Mouse (Mus musculus) thymus, adult 2 months (tissue): ENCODE measurements around the gene Gm10799.
"Not testable (repeated sequence)": the region's sequence is repeated elsewhere in the genome, so short reads cannot be mapped to it uniquely, and the experiment has no call there.

ENCODE experiments used
- CTCF ChIP-seq: fragments of 200-500 bp; IDR thresholded peaks from 2 replicates; pipeline ENCODE4 v1.5.1; 2012; ENCODE audit warnings: mild to moderate bottlenecking, control low read depth, low read length, moderate library complexity, borderline replicate concordance; ENCODE audit not compliant: control insufficient read depth, poor library complexity, insufficient read depth; ENCODE audit errors: extremely low read depth
- POLR2A ChIP-seq: fragments of 200-500 bp; IDR thresholded peaks from 2 replicates; pipeline ENCODE4 v1.6.1; 2012; ENCODE audit warnings: mild to moderate bottlenecking, low read length, control low read depth, moderate library complexity; ENCODE audit not compliant: control insufficient read depth, poor library complexity, insufficient read depth; ENCODE audit errors: extremely low read depth

- TF ChIP-seq CTCF, POLR2A: not testable (repeated sequence)
Observed at GRCm38 (mm10) chr2:104113563-104113962, 45.2 kb upstream of the Gm10799 start.
